13 mouse cellular contexts compared by ENCODE assay signal in genomic region chr17:49671921-49672339, GRCm38 (mm10). TPM values are rescaled to one million over a fixed set of nuclear protein-coding genes. Genes with fewer than 3 reads are reported as not detected.
A peak's percentile ranks its signal among the peaks of the same experiment; 100 is the strongest.
DNase-seq lines count a peak whose midpoint lies in the region; ATAC-seq and TF ChIP-seq lines count a peak whose summit lies in the region.
"Had no signal": no experiment of that assay in that cellular context is flagged by ENCODE, and none has a peak within 500 bp of the region (broad histone marks: within the 10 kb centered on the region; RNA-seq: fewer than 3 reads in every experiment).

No protein-coding gene starts in this region.

- WGBS in midbrain, embryonic 13.5 days, result 73% methylated on average over 6 of the region's 6 CpGs
- WGBS in midbrain, embryonic 10.5 days, result 96% methylated on average over 6 of the region's 6 CpGs
- 59% methylated on average over 6 of the region's 6 CpGs for WGBS in embryonic facial prominence, embryonic 14.5 days
- WGBS in neural tube, embryonic 15.5 days, result 28% methylated on average over 6 of the region's 6 CpGs

- H3K4me2 ChIP-seq in midbrain, embryonic 13.5 days (replicated peaks), result no peak overlapping the region
- H3K4me2 ChIP-seq in embryonic facial prominence, embryonic 14.5 days (ENCODE audit: low read depth, low read length), result no peak overlapping the region
- H3K4me2 ChIP-seq in neural tube, embryonic 15.5 days, result no peak overlapping the region
- H3K4me2 ChIP-seq: heart, embryonic 12.5 days; limb, embryonic 15.5 days had no signal

- H3K9me3 ChIP-seq in midbrain, embryonic 13.5 days, result no peaks in the 10 kb centered on the region
- H3K9me3 ChIP-seq in midbrain, embryonic 10.5 days (replicated peaks), result peaks cover 4% of the 10 kb centered on the region; the same call in 1 of the 2 replicates
- peaks cover 6% of the 10 kb centered on the region for H3K9me3 ChIP-seq in embryonic facial prominence, embryonic 14.5 days (ENCODE audit: control insufficient read depth, low read length)
- H3K9me3 ChIP-seq in neural tube, embryonic 15.5 days (replicated peaks), result no peaks in the 10 kb centered on the region; the same call in 1 of the 2 replicates
- H3K9me3 ChIP-seq: limb, embryonic 15.5 days had no signal

- no peaks in the 10 kb centered on the region for H3K27me3 ChIP-seq in midbrain, embryonic 13.5 days
- no peaks in the 10 kb centered on the region for H3K27me3 ChIP-seq in midbrain, embryonic 10.5 days (ENCODE audit: low read depth, poor library complexity, severe bottlenecking)
- no peaks in the 10 kb centered on the region for H3K27me3 ChIP-seq in embryonic facial prominence, embryonic 14.5 days (replicated peaks; ENCODE audit: control insufficient read depth, insufficient read depth, low read length)
- H3K27me3 ChIP-seq in neural tube, embryonic 15.5 days (replicated peaks), result no peaks in the 10 kb centered on the region
- H3K27me3 ChIP-seq: heart, embryonic 12.5 days; limb, embryonic 15.5 days had no signal

- intact Hi-C loops in gastrocnemius, adult 2 months (cut with DNase I), result no loop called here

- no peak overlapping the region for H3K9ac ChIP-seq in midbrain, embryonic 13.5 days (replicated peaks)
- H3K9ac ChIP-seq in embryonic facial prominence, embryonic 14.5 days (ENCODE audit: low read depth, low read length), result no peak overlapping the region
- H3K9ac ChIP-seq in neural tube, embryonic 15.5 days (replicated peaks), result no peak overlapping the region
- H3K9ac ChIP-seq: heart, embryonic 12.5 days; limb, embryonic 15.5 days had no signal

- H3K27ac ChIP-seq in gastrocnemius, adult 2 months, result no peak overlapping the region
- H3K27ac ChIP-seq in midbrain, embryonic 13.5 days, result no peak overlapping the region
- no peak overlapping the region for H3K27ac ChIP-seq in midbrain, embryonic 10.5 days (replicated peaks)
- peak overlapping the region; percentile 56; the same call in 1 of the 2 replicates for H3K27ac ChIP-seq in embryonic facial prominence, embryonic 14.5 days (replicated peaks; ENCODE audit: low read depth, low read length)
- H3K27ac ChIP-seq in neural tube, embryonic 15.5 days (replicated peaks), result no peak overlapping the region
- H3K27ac ChIP-seq: limb, embryonic 15.5 days had no signal

- DNase-seq in gastrocnemius, adult 2 months, result peak; percentile 32
- DNase-seq in gastrocnemius, adult 8-10 months (ENCODE audit: low spot score in 2 of 2), result no peak
- DNase-seq in midbrain, embryonic 10.5 days (ENCODE audit: low spot score), result no peak
- DNase-seq in embryonic facial prominence, embryonic 14.5 days (ENCODE audit: low spot score), result peak; percentile 90
- DNase-seq in kidney, adult 9 months, result no peak

- no peak for TF ChIP-seq CTCF in gastrocnemius, adult 2 months (IDR thresholded peaks at IDR 0.05)

- ATAC-seq in midbrain, embryonic 13.5 days, result peak; percentile 53; the same call in 1 of the 2 replicates
- peak; percentile 76; the same call in 1 of the 2 replicates for ATAC-seq in embryonic facial prominence, embryonic 14.5 days (ENCODE audit: low read depth)
- ATAC-seq in neural tube, embryonic 15.5 days (ENCODE audit: low FRiP score), result peak; percentile 73
- ATAC-seq in megakaryocyte, adult 5-6 weeks (ENCODE audit: poor library complexity, severe bottlenecking), result no peak
- ATAC-seq: activated CD4-positive, CD25-positive, alpha-beta regulatory T cell, adult 4 months; intestine, postnatal 0 days had no signal

- no peak overlapping the region for H3K4me3 ChIP-seq in gastrocnemius, adult 2 months
- H3K4me3 ChIP-seq in midbrain, embryonic 13.5 days (replicated peaks), result no peak overlapping the region
- H3K4me3 ChIP-seq in midbrain, embryonic 10.5 days, result no peak overlapping the region
- H3K4me3 ChIP-seq in embryonic facial prominence, embryonic 14.5 days (ENCODE audit: low read depth, low read length), result no peak overlapping the region
- no peak overlapping the region for H3K4me3 ChIP-seq in neural tube, embryonic 15.5 days (replicated peaks)
- H3K4me3 ChIP-seq: heart, embryonic 12.5 days; limb, embryonic 15.5 days had no signal

- H3K36me3 ChIP-seq in midbrain, embryonic 13.5 days, result no peaks in the 10 kb centered on the region
- no peaks in the 10 kb centered on the region for H3K36me3 ChIP-seq in midbrain, embryonic 10.5 days
- no peaks in the 10 kb centered on the region for H3K36me3 ChIP-seq in embryonic facial prominence, embryonic 14.5 days (ENCODE audit: control insufficient read depth, insufficient read depth, low read length)
- H3K36me3 ChIP-seq in neural tube, embryonic 15.5 days, result no peaks in the 10 kb centered on the region
- H3K36me3 ChIP-seq: heart, embryonic 12.5 days; limb, embryonic 15.5 days had no signal

- H3K4me1 ChIP-seq in midbrain, embryonic 13.5 days (replicated peaks), result no peaks in the 10 kb centered on the region
- no peaks in the 10 kb centered on the region for H3K4me1 ChIP-seq in midbrain, embryonic 10.5 days
- H3K4me1 ChIP-seq in embryonic facial prominence, embryonic 14.5 days (ENCODE audit: control insufficient read depth, insufficient read depth, low read length), result no peaks in the 10 kb centered on the region; the same call in 1 of the 2 replicates
- H3K4me1 ChIP-seq in neural tube, embryonic 15.5 days, result peaks cover 17% of the 10 kb centered on the region

RNA-seq across cellular contexts. Expression of gene Kif6, which starts 57.0 kb away (rescaled TPM):
- not detected for total RNA-seq in gastrocnemius, adult 2 months (2021)
- total RNA-seq in gastrocnemius, adult 8-10 months (2022), result under 1 TPM in 1 of 4 experiments, not detected in 3; 0.11 TPM
- 2.4 and 3.6 TPM in 2 replicates for polyA plus RNA-seq in midbrain, embryonic 13.5 days (2015; fragmentation: Nextera tagmentation; extraction: Ambion mirVana)
- 1.6 and 2.3 TPM in 2 replicates for polyA plus RNA-seq in midbrain, embryonic 10.5 days (2016; fragmentation: Nextera tagmentation; extraction: Ambion mirVana)
- 2.1 and 2.3 TPM in 2 replicates for polyA plus RNA-seq in embryonic facial prominence, embryonic 14.5 days (2014; fragmentation: Nextera tagmentation; extraction: Ambion mirVana)
- polyA plus RNA-seq in neural tube, embryonic 15.5 days (2015; fragmentation: Nextera tagmentation; extraction: Ambion mirVana), result 2.1 and 3.7 TPM in 2 replicates
- not detected in 2 replicates for total RNA-seq in megakaryocyte, adult 5-6 weeks (2015)
- not detected in 2 replicates for total RNA-seq in megakaryocyte, adult 5-6 weeks (2017)
- total RNA-seq: megakaryocyte progenitor cell, adult 5-6 weeks had no signal
- polyA plus RNA-seq: activated CD4-positive, CD25-positive, alpha-beta regulatory T cell, adult 4 months had no signal

Comparison
In these comparisons a context has a peak if more than half of its experiments do, and no peak if none do; other contexts are left out.
1. DNase-seq: peak in gastrocnemius, adult 2 months (single experiment) and embryonic facial prominence, embryonic 14.5 days (single experiment); none in gastrocnemius, adult 8-10 months (0 of 2), midbrain, embryonic 10.5 days (single experiment) and kidney, adult 9 months (single experiment).